Comparison of ENCODE assay signal across 25 mouse cellular contexts in genomic region chr12:75555032-75555431, GRCm38 (mm10). TPM values are rescaled to one million over a fixed set of nuclear protein-coding genes. Genes with fewer than 3 reads are reported as not detected.
DNase-seq lines count a peak whose midpoint lies in the region; ATAC-seq and TF ChIP-seq lines count a peak whose summit lies in the region.
"Had no signal": no experiment of that assay in that cellular context is flagged by ENCODE, and none has a peak within 500 bp of the region (broad histone marks: within the 10 kb centered on the region; RNA-seq: fewer than 3 reads in every experiment).

No protein-coding gene starts in this region.

- in situ Hi-C loops in Patski (cut with MboI; ENCODE audit: low pct_unique_long_range_greater_than_20kb) = no loop called here

- ATAC-seq in heart, embryonic 16.5 days (replicated peaks; ENCODE audit: extremely low read depth, insufficient read depth, low FRiP score) = no peak
- ATAC-seq in neural tube, embryonic 13.5 days (ENCODE audit: low read depth) = no peak
- no peak for ATAC-seq in neural tube, embryonic 15.5 days (ENCODE audit: low FRiP score)
- peak; percentile 89 for ATAC-seq in Patski
- no peak for ATAC-seq in forebrain, embryonic 14.5 days
- ATAC-seq: CD4-positive, CD25-positive, alpha-beta regulatory T cell, adult 4 months; forebrain, postnatal 0 days; hindbrain, postnatal 0 days had no signal

- WGBS in heart, embryonic 16.5 days = 37% methylated on average over 3 of the region's 3 CpGs
- 80% methylated on average over 3 of the region's 3 CpGs for WGBS in neural tube, embryonic 13.5 days
- WGBS in neural tube, embryonic 15.5 days = 75% methylated on average over 3 of the region's 3 CpGs
- 60% methylated on average over 3 of the region's 3 CpGs for WGBS in forebrain, embryonic 14.5 days

- no peak overlapping the region for H3K4me3 ChIP-seq in heart, embryonic 16.5 days (ENCODE audit: low read length)
- no peak overlapping the region for H3K4me3 ChIP-seq in neural tube, embryonic 13.5 days
- no peak overlapping the region for H3K4me3 ChIP-seq in neural tube, embryonic 15.5 days (replicated peaks)
- H3K4me3 ChIP-seq in forebrain, embryonic 14.5 days (ENCODE audit: low read depth, low read length) = no peak overlapping the region
- H3K4me3 ChIP-seq: embryonic facial prominence, embryonic 12.5 days; forebrain, embryonic 12.5 days; heart, embryonic 10.5 days; hindbrain, embryonic 13.5 days had no signal

- CTCF ChIA-PET in Patski (lab: Charles Lee) = no interaction called here

- no peak overlapping the region for H3K4me2 ChIP-seq in heart, embryonic 16.5 days (ENCODE audit: low read depth, low read length)
- H3K4me2 ChIP-seq in neural tube, embryonic 13.5 days = no peak overlapping the region
- no peak overlapping the region for H3K4me2 ChIP-seq in neural tube, embryonic 15.5 days
- H3K4me2 ChIP-seq in forebrain, embryonic 14.5 days (ENCODE audit: low read length) = no peak overlapping the region
- H3K4me2 ChIP-seq: embryonic facial prominence, embryonic 12.5 days; forebrain, embryonic 12.5 days; hindbrain, embryonic 13.5 days had no signal

- intact Hi-C loops in heart, postnatal 36 days (cut with DNase I) = no loop called here

- POLR2A ChIA-PET in Patski (lab: Charles Lee) = no interaction called here

- no peaks in the 10 kb centered on the region for H3K36me3 ChIP-seq in heart, embryonic 16.5 days (ENCODE audit: control insufficient read depth, insufficient read depth)
- no peaks in the 10 kb centered on the region for H3K36me3 ChIP-seq in neural tube, embryonic 13.5 days
- H3K36me3 ChIP-seq in neural tube, embryonic 15.5 days = no peaks in the 10 kb centered on the region
- no peaks in the 10 kb centered on the region for H3K36me3 ChIP-seq in forebrain, embryonic 14.5 days (ENCODE audit: control insufficient read depth, insufficient read depth, low read length)
- H3K36me3 ChIP-seq: embryonic facial prominence, embryonic 12.5 days; heart, embryonic 10.5 days; hindbrain, embryonic 13.5 days had no signal

- peak overlapping the region; percentile 37; the same call in 1 of the 2 replicates for H3K27ac ChIP-seq in heart, embryonic 16.5 days (ENCODE audit: low read length)
- 0 out of 2 replicates have a peak overlapping the region, but pooled peaks have one; percentile 3 for H3K27ac ChIP-seq in neural tube, embryonic 13.5 days (replicated peaks)
- H3K27ac ChIP-seq in neural tube, embryonic 15.5 days (replicated peaks) = no peak overlapping the region
- no peak overlapping the region for H3K27ac ChIP-seq in forebrain, embryonic 14.5 days (ENCODE audit: low read depth, low read length)
- H3K27ac ChIP-seq: embryonic facial prominence, embryonic 12.5 days; forebrain, embryonic 12.5 days; heart, embryonic 10.5 days; hindbrain, embryonic 13.5 days; hindbrain, postnatal 0 days had no signal

- no peak for TF ChIP-seq CTCF in Patski (IDR thresholded peaks at IDR 0.05)

- no peak for DNase-seq in heart, postnatal 36 days
- DNase-seq in Patski (ENCODE audit: low read depth, low spot score) = no peak
- no peak for DNase-seq in forebrain, embryonic 14.5 days (ENCODE audit: low spot score)
- DNase-seq in thymus, adult 18-20 months = no peak
- DNase-seq: adrenal gland, adult 2 months; adrenal gland, postnatal 25 days; B cell, adult 2 months; cerebellum, adult 11 months; cerebellum, adult 8-10 months; cerebellum, postnatal 14 days; forebrain, postnatal 0 days; gastrocnemius, postnatal 36 days; heart, adult 11 months; heart, postnatal 10 days; kidney, adult 11 months had no signal

- H3K4me1 ChIP-seq in heart, embryonic 16.5 days (ENCODE audit: control insufficient read depth, insufficient read depth, low read length) = peaks cover 52% of the 10 kb centered on the region
- peaks cover 37% of the 10 kb centered on the region for H3K4me1 ChIP-seq in neural tube, embryonic 13.5 days (replicated peaks)
- H3K4me1 ChIP-seq in neural tube, embryonic 15.5 days = peaks cover 32% of the 10 kb centered on the region
- H3K4me1 ChIP-seq in forebrain, embryonic 14.5 days (ENCODE audit: control insufficient read depth, insufficient read depth, low read length) = peaks cover 16% of the 10 kb centered on the region; the same call in 1 of the 2 replicates

- H3K27me3 ChIP-seq in heart, embryonic 16.5 days (ENCODE audit: control insufficient read depth, insufficient read depth, low read length) = no peaks in the 10 kb centered on the region
- no peaks in the 10 kb centered on the region for H3K27me3 ChIP-seq in neural tube, embryonic 13.5 days
- H3K27me3 ChIP-seq in neural tube, embryonic 15.5 days (replicated peaks) = no peaks in the 10 kb centered on the region
- H3K27me3 ChIP-seq in Patski = no peaks in the 10 kb centered on the region
- H3K27me3 ChIP-seq in forebrain, embryonic 14.5 days (replicated peaks; ENCODE audit: control insufficient read depth, insufficient read depth, low read length) = no peaks in the 10 kb centered on the region
- H3K27me3 ChIP-seq: embryonic facial prominence, embryonic 12.5 days; forebrain, embryonic 12.5 days; hindbrain, embryonic 13.5 days had no signal

- no peaks in the 10 kb centered on the region for H3K9me3 ChIP-seq in heart, embryonic 16.5 days (replicated peaks; ENCODE audit: control insufficient read depth, low read length)
- no peaks in the 10 kb centered on the region for H3K9me3 ChIP-seq in neural tube, embryonic 13.5 days
- H3K9me3 ChIP-seq in neural tube, embryonic 15.5 days (replicated peaks) = no peaks in the 10 kb centered on the region
- no peaks in the 10 kb centered on the region for H3K9me3 ChIP-seq in forebrain, embryonic 14.5 days (replicated peaks; ENCODE audit: control insufficient read depth, low read length)
- H3K9me3 ChIP-seq: embryonic facial prominence, embryonic 12.5 days; forebrain, embryonic 12.5 days; G1E; heart, embryonic 10.5 days; hindbrain, embryonic 13.5 days had no signal

- no peak overlapping the region for H3K9ac ChIP-seq in heart, embryonic 16.5 days (ENCODE audit: low read length)
- H3K9ac ChIP-seq in neural tube, embryonic 13.5 days = no peak overlapping the region
- no peak overlapping the region for H3K9ac ChIP-seq in neural tube, embryonic 15.5 days (replicated peaks)
- no peak overlapping the region for H3K9ac ChIP-seq in forebrain, embryonic 14.5 days (ENCODE audit: low read length)
- H3K9ac ChIP-seq: embryonic facial prominence, embryonic 12.5 days; forebrain, embryonic 12.5 days; forebrain, postnatal 0 days; hindbrain, embryonic 13.5 days had no signal

RNA-seq across cellular contexts. Expression of gene Ppp2r5e, which starts 41.0 kb away (rescaled TPM):
- polyA plus RNA-seq in heart, embryonic 16.5 days (2015; fragmentation: Nextera tagmentation; extraction: Ambion mirVana) = 7.9 and 8.3 TPM in 2 replicates
- 10 to 100 TPM; 32.4 to 32.8 TPM for total RNA-seq in heart, postnatal 36 days (2021)
- polyA plus RNA-seq in neural tube, embryonic 13.5 days (2015; fragmentation: Nextera tagmentation; extraction: Ambion mirVana) = 19.6 and 19.8 TPM in 2 replicates
- polyA plus RNA-seq in neural tube, embryonic 15.5 days (2015; fragmentation: Nextera tagmentation; extraction: Ambion mirVana) = 19.3 and 20.0 TPM in 2 replicates
- 51.4 TPM for polyA plus RNA-seq in Patski (2021)
- 25.8 and 26.9 TPM in 2 replicates for polyA plus RNA-seq in forebrain, embryonic 14.5 days (2014; fragmentation: Nextera tagmentation; extraction: Ambion mirVana)

Comparison
In these comparisons a context has a peak if more than half of its experiments do, and no peak if none do; other contexts are left out.
1. H3K27ac ChIP-seq: peak in heart, embryonic 16.5 days (single experiment) and neural tube, embryonic 13.5 days (single experiment); none in neural tube, embryonic 15.5 days (single experiment) and forebrain, embryonic 14.5 days (single experiment).